Mouse (Mus musculus): ENCODE data around the gene C030005K15Rik. TPM values are rescaled to one million over a fixed set of nuclear protein-coding genes. Genes with fewer than 3 reads are reported as not detected.
"Not testable (repeated sequence)": the region's sequence is repeated elsewhere in the genome, so short reads cannot be mapped to it uniquely, and the experiment has no call there.

Gene C030005K15Rik
- not detected for total RNA-seq (2021)
- long read RNA-seq, experiment 1, result 0 reads
- long read RNA-seq, experiment 2, result 0 reads

DNA sequence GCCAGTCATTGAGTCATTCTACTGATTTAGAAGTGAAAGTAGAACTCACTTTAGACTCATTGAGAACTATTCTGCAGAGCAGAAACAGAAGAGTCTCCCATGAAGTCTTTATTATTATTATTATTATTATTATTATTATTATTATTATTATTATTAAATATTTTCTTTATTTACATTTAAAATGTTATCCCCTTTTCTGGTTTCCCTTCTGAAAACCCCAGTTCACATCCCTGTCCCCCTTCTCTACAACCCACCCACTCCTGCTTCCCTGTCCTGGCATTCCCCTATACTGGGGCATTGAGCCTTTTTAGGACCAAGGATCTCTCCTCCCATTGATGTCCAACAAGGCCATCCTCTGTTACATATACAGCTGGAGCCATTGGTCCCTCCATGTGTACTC is at the start of gene C030005K15Rik:
Gene C030005K15Rik, minus strand, starts transcription at position 101 of the 400 bp plus-strand sequence.
- not testable (repeated sequence) for DNase-seq

DNA sequence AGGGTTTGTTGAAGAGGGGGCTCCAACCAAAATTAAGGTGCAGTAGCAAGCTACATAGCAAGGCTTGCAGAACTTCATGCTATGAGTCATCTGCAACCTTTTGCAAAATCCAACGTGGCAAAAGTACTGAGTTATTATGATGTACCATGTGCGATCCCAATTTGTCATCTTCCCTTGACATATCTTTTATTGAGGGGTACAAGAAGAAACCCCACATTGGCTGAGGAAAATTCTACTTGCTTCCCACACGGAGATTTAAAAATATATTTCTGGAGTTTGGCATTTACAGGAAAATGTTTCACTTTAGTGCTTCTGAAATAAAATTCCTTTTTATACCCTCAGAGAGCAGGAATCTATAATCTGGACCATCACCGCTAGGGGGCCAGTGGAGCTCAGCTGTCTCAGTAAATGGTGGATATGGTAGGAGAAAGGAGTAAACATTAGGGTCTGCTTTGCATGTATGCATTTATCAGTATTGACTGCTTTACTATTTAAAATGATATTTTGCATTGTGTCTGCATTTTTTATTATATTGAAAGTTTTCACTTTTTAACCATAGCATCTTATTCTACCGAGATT is 41.7 kb upstream of the C030005K15Rik start:
- no peak for DNase-seq

GRCm38 (mm10) chr10:97753821-97754220 is 27.3 kb upstream of the C030005K15Rik start:
- no peak for DNase-seq

DNA sequence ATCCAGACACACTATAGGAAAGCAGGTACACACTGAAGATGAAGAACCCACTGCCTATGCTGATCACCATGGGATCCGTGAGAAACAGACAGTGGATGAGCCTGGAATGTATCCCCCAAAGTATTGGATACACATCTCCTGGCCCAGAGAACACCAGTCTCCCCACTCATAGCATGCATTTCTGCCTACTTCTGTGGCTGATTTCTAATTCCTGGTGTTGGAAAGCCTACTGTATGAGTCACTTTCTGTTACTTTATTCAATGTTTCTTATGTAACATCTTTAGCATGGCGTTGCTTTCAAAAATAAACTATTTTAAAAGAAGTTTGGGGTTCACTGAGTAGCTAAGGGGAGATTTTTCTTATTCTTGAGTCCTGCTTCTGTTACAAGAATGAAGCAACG is 20.7 kb upstream of the C030005K15Rik start:
- DNase-seq, result no peak

DNA sequence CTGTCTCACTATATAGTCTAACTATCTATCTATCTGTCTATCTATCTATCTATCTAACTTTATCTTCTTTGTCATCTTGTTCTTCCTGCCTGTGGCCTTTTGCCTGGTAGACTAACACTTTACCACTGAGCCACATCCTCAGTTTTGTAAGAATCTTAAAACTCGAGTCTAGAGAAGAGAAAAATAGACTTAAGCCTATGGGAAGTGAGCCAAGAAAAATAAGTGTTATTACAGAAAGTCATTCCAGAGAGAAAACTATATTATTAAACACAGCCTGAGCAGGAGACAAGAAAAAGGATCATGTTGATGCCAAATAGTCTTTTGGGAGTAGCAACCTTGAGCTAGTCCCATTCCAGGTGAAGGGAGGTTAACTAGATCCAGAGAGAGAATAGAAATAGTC is 626 bp downstream of the C030005K15Rik start:
- no peak for DNase-seq

DNA sequence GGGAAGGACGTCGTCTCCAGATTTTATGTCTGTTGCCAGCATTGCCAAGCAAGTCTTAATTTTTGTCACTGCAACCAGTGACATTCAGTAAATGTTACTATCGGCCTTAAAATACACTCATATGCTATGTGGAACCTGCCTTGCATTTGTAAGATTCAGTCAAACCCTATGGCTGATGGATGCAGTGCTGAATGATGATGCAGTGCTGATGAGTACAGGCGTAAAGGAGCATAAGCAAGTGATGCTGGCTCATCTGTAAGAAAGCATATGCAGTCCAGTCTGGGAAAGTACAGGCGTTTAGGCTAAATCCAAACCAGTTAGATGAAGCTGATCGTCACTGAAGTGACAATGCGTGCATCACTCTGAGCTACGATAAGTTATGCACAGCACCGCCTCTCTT is 3.8 kb downstream of the C030005K15Rik start:
- no peak for DNase-seq

GRCm38 (mm10) chr10:97720625-97721024 is 5.9 kb downstream of the C030005K15Rik start:
- DNase-seq, result peak; percentile 2

GRCm38 (mm10) chr10:97718021-97718420 is 8.5 kb downstream of the C030005K15Rik start:
- no peak for DNase-seq

DNA sequence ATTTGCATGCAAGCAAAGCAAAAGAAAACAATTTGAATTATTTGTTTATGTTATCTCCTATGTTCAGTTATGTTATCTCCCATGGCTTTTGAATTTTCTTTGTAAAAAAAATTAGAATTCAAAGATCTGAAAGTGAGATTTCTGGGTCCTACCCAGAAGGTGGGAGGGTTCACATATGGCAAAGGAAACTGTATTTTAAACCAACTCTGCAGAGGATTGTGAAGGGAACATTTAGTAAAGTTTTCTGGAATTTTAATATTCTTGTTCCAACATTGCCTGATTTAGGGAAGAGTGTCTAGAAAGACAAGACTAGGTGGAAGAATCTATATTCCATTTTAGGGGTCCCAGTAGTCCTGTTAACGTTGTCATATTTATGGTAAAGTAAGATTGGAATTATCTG is 9.3 kb downstream of the C030005K15Rik start:
- no peak for DNase-seq

- no peak for DNase-seq
Measured at GRCm38 (mm10) chr10:97715289-97715906, 11.2 kb downstream of the C030005K15Rik start.

GRCm38 (mm10) chr10:97714584-97714983 is 12.0 kb downstream of the C030005K15Rik start:
- DNase-seq, result no peak

DNA sequence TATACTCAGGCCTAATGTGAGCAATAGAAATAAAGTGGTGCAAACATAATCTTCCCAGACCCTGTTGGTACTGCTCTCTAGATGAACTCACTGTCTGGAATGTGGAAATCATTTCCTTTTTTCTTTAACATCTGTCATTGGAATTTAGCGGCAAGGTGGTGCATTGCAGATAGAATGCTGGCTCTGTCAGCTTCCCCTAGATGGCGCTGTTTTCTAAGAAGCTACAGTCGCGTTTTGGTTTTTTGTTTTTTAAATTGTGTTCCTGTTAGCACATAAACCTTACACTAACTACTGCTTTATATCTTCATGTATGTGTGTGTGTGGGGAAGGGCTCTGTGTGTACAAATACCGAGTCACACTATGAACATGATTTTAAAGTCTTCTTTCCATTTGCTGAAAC is 13.9 kb downstream of the C030005K15Rik start:
- peak; percentile 39 for DNase-seq

DNA sequence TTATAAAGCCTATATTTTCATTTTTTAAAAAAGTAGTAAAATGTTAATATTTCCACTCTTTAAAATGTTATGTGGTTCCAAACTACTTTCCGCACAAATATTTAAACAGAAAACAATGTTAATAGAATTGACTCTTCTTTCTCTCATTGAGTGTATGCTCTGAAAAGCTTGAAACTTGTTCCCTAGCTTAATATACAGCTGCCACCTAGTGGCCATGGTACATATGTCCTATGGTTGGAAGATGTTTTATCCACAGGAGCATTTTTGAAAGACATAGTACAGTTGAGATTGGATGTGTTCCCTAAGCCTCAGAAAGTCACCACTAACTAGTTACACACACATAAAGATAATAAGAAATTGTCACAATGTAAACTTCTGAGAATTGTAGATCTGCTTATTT is 22.0 kb downstream of the C030005K15Rik start:
- DNase-seq, result peak; percentile 60

DNA sequence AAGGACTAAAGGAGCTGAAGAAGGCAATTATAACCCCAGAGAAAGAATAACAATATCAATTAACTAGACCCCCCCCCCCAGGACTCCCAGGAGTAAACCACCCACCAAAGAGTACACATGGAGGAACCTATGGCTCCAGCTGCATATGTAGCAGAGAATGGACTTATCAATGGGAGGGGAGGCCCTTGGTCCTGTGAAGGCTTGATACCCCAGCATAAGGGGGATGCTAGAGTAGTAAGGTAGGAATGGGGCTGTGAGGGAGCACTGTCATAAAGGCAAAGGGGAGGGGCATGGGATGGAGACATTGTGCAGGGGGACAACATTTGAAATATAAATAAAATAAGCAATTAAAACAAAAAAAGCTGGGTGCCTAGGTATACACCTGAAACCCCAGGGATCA is 24.2 kb downstream of the C030005K15Rik start:
- no peak for DNase-seq

DNA sequence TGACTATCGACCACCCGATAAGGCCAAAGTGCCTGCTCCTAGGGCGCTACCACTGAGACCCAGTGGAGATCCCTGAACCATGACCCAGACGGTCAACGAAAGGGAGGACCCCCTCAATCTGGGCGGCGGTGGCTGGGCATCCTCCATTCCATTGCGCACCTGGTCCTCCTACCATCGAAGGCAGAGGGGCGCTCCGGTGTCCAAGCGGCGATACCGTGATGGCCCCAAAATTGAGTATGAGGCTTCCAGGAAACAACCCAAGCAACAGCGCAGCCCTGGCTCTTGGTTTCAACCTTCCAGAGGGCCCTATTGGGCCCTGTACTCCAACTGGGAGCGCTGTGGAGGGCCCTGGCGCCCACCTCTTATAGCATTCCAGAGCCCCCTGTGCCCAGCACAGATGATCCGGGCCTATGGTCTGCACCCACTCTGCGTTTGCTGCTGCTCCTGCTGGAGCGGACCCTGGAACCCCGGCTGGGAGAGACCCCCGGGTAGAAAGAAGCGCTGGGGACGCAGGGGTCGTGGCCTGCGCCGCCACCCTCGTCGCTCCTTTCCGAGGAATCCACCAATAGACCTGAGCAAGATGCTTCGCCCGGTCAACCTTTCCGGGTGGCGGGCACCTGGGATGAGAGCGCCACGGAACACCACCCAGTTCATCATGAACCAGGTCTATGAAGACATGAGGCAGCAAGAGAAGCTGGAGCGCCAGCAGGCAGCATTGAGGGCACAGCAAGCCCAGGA is 33.0 kb downstream of the C030005K15Rik start:
- no peak for DNase-seq

- no peak for DNase-seq
Measured at GRCm38 (mm10) chr10:97692913-97693312, 33.6 kb downstream of the C030005K15Rik start, which contains the start of gene Ccer1. TSS of gene Ccer1 (plus strand) at chr10:97693059.

GRCm38 (mm10) chr10:97689425-97689824 is 37.1 kb downstream of the C030005K15Rik start:
- no peak for DNase-seq

DNA sequence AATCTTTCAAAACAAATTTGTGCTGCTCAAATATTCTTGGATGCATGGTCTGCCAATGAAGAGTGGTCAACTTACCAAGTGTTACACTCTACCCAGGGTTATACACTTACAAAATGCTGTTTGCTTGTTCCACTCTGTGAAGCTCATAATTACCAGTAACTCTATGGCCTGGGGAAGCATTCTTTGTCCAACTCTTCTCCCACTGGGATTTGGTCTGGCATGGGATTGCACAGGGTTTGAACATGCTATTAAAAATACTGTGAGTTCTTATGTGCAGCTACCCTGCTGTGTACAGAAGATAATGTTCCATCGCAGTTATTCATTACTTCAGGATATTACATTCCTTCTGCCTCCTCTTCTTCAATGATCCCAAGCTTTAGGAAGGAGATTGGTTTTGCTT is 39.4 kb downstream of the C030005K15Rik start:
- DNase-seq, result peak; percentile 56

DNA sequence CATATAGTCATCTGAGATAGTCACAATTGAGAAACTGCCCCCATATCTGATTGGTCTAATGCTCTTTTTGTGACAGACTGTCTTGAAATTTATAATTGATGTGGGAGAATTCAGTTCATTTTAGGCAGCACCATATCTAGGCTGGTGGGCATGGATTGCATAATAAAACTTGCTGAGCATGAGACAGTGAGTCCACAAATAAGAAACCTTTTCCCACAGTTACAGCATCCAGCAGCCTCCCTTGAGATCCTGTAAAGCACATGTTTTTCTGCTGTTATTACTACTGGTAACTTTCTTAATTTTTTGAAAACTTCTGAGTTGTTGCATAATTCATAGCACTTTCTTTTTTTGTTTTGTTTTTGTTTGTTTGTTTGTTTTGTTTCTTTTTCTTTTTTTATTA is 43.6 kb downstream of the C030005K15Rik start:
- peak; percentile 11 for DNase-seq
